ENCODE assay signal across 9 mouse cellular contexts in genomic region chr11:110400283-110400682, GRCm38 (mm10). TPM values are rescaled to one million over a fixed set of nuclear protein-coding genes. Genes with fewer than 3 reads are reported as not detected.
A peak's percentile ranks its signal among the peaks of the same experiment; 100 is the strongest.
DNase-seq lines count a peak whose midpoint lies in the region; ATAC-seq and TF ChIP-seq lines count a peak whose summit lies in the region.
"Had no signal": no experiment of that assay in that cellular context is flagged by ENCODE, and none has a peak within 500 bp of the region (broad histone marks: within the 10 kb centered on the region; RNA-seq: fewer than 3 reads in every experiment).

No protein-coding gene starts in this region.

- no peak for TF ChIP-seq EP300 in liver, postnatal 0 days (IDR thresholded peaks at IDR 0.05; ENCODE audit: low read depth)

- intact Hi-C loops in heart, postnatal 10 days (cut with DNase I) = no loop called here

- H3K36me3 ChIP-seq in heart, embryonic 11.5 days (ENCODE audit: control insufficient read depth, insufficient read depth, low read length) = no peaks in the 10 kb centered on the region
- H3K36me3 ChIP-seq in hindbrain, embryonic 11.5 days (ENCODE audit: control insufficient read depth, insufficient read depth, low read length) = no peaks in the 10 kb centered on the region
- H3K36me3 ChIP-seq in liver, postnatal 0 days (replicated peaks; ENCODE audit: insufficient read depth, low read length) = no peaks in the 10 kb centered on the region
- H3K36me3 ChIP-seq in thymus, adult 2 months (ENCODE audit: control insufficient read depth, insufficient read depth, low read length) = no peaks in the 10 kb centered on the region

- H3K9me3 ChIP-seq in heart, embryonic 11.5 days (replicated peaks; ENCODE audit: control insufficient read depth, low read length) = no peaks in the 10 kb centered on the region
- H3K9me3 ChIP-seq in hindbrain, embryonic 11.5 days (ENCODE audit: control insufficient read depth, low read length) = no peaks in the 10 kb centered on the region
- no peaks in the 10 kb centered on the region for H3K9me3 ChIP-seq in liver, postnatal 0 days (ENCODE audit: low read length)

- H3K9ac ChIP-seq in heart, embryonic 11.5 days (ENCODE audit: low read depth, low read length) = 0 out of 2 replicates have a peak overlapping the region, but pooled peaks have one; percentile 63
- H3K9ac ChIP-seq in hindbrain, embryonic 11.5 days (ENCODE audit: low read depth, low read length) = peak overlapping the region; percentile 73; the same call in 1 of the 2 replicates
- H3K9ac ChIP-seq in liver, postnatal 0 days (replicated peaks) = no peak overlapping the region; the same call in 1 of the 2 replicates

- no peak for ATAC-seq in heart, embryonic 11.5 days (replicated peaks; ENCODE audit: insufficient number of reproducible peaks, low FRiP score, low TSS enrichment)
- ATAC-seq in hindbrain, embryonic 11.5 days (ENCODE audit: low FRiP score) = no peak
- no peak for ATAC-seq in liver, postnatal 0 days
- ATAC-seq in CD4-positive, CD25-positive, alpha-beta regulatory T cell, adult 4 months = no peak

- no peak for TF ChIP-seq POLR2A in thymus, adult 2 months (IDR thresholded peaks at IDR 0.05; ENCODE audit: control insufficient read depth, extremely low read depth, insufficient read depth, low read length, poor library complexity)

- WGBS in heart, embryonic 11.5 days (ENCODE audit: insufficient replicate concordance) = 53% methylated on average over 1 of the region's 1 CpGs
- 32% methylated on average over 1 of the region's 1 CpGs for WGBS in hindbrain, embryonic 11.5 days
- whole genome bisulfite sequencing in liver, postnatal 0 days (ENCODE audit: insufficient replicate concordance) = 48% methylated on average over 1 of the region's 1 CpGs
- WGBS in thymus, adult 2 months = 94% methylated on average over 1 of the region's 1 CpGs

- TF ChIP-seq CTCF in liver, postnatal 0 days (IDR thresholded peaks at IDR 0.05; ENCODE audit: low read depth) = no peak
- no peak for TF ChIP-seq CTCF in thymus, adult 2 months (IDR thresholded peaks at IDR 0.05; ENCODE audit: borderline replicate concordance, control insufficient read depth, extremely low read depth, insufficient read depth, low read length, poor library complexity)

- no peak overlapping the region for H3K27ac ChIP-seq in heart, embryonic 11.5 days (ENCODE audit: low read depth, low read length)
- H3K27ac ChIP-seq in brown adipose tissue, adult 24 weeks (replicated peaks; ENCODE audit: low read depth, low read length) = no peak overlapping the region
- H3K27ac ChIP-seq in hindbrain, embryonic 11.5 days (ENCODE audit: low read depth, low read length) = no peak overlapping the region
- H3K27ac ChIP-seq in liver, postnatal 0 days (ENCODE audit: low read depth) = no peak overlapping the region
- H3K27ac ChIP-seq in thymus, adult 2 months (ENCODE audit: control insufficient read depth, insufficient read depth, low read length) = no peak overlapping the region

- no peaks in the 10 kb centered on the region for H3K27me3 ChIP-seq in heart, embryonic 11.5 days (ENCODE audit: control insufficient read depth, insufficient read depth, low read length)
- no peaks in the 10 kb centered on the region for H3K27me3 ChIP-seq in hindbrain, embryonic 11.5 days (ENCODE audit: control insufficient read depth, insufficient read depth, low read length)
- H3K27me3 ChIP-seq in liver, postnatal 0 days (ENCODE audit: insufficient read depth, low read length) = no peaks in the 10 kb centered on the region
- no peaks in the 10 kb centered on the region for H3K27me3 ChIP-seq in thymus, adult 2 months (ENCODE audit: control insufficient read depth, insufficient read depth, low read length)

- peak overlapping the region; percentile 67 for H3K4me3 ChIP-seq in heart, embryonic 11.5 days (ENCODE audit: low read depth, low read length)
- H3K4me3 ChIP-seq in brown adipose tissue, adult 24 weeks (ENCODE audit: insufficient read depth, low read depth, low read length) = 0 out of 2 replicates have a peak overlapping the region, but pooled peaks have one; percentile 22
- peak overlapping the region; percentile 59 for H3K4me3 ChIP-seq in hindbrain, embryonic 11.5 days (ENCODE audit: low read depth, low read length)
- peak overlapping the region; percentile 66; the same call in 1 of the 2 replicates for H3K4me3 ChIP-seq in liver, postnatal 0 days (ENCODE audit: low read depth, low read length)
- H3K4me3 ChIP-seq in thymus, adult 2 months (ENCODE audit: control insufficient read depth, insufficient read depth, low read length) = no peak overlapping the region

- peak overlapping the region; percentile 71 for H3K4me2 ChIP-seq in heart, embryonic 11.5 days
- H3K4me2 ChIP-seq in hindbrain, embryonic 11.5 days (replicated peaks; ENCODE audit: low read depth, low read length) = peak overlapping the region; percentile 50
- peak overlapping the region; percentile 93 for H3K4me2 ChIP-seq in liver, postnatal 0 days (ENCODE audit: low read depth, low read length)

- H3K4me1 ChIP-seq in heart, embryonic 11.5 days (ENCODE audit: control insufficient read depth, insufficient read depth, low read length) = peaks cover 6% of the 10 kb centered on the region; the same call in 1 of the 2 replicates
- H3K4me1 ChIP-seq in brown adipose tissue, adult 24 weeks (ENCODE audit: control insufficient read depth, insufficient read depth, insufficient read length, low read length) = peaks cover 11% of the 10 kb centered on the region
- peaks cover 2% of the 10 kb centered on the region; the same call in 1 of the 2 replicates for H3K4me1 ChIP-seq in hindbrain, embryonic 11.5 days (replicated peaks; ENCODE audit: control insufficient read depth, insufficient read depth, low read length)
- peaks cover 10% of the 10 kb centered on the region for H3K4me1 ChIP-seq in liver, postnatal 0 days (ENCODE audit: insufficient read depth)
- H3K4me1 ChIP-seq in thymus, adult 2 months (replicated peaks; ENCODE audit: control insufficient read depth, insufficient read depth, low read length) = 0 out of 2 replicates have a peak, but pooled peaks cover 2% of the 10 kb centered on the region

- no peak for DNase-seq in heart, postnatal 10 days
- no peak for DNase-seq in hindbrain, embryonic 11.5 days (ENCODE audit: low spot score)
- no peak for DNase-seq in liver, postnatal 0 days
- DNase-seq in MN1 (ENCODE audit: low spot score) = no peak
- DNase-seq in thymus, adult 2 months = no peak
- DNase-seq: adrenal gland, postnatal 14 days had no signal

RNA-seq across cellular contexts. Expression of gene Map2k6, which starts 1.4 kb away (rescaled TPM):
- 16.7 and 17.5 TPM in 2 replicates for polyA plus RNA-seq in heart, embryonic 11.5 days (2014; fragmentation: Nextera tagmentation; extraction: Ambion mirVana)
- total RNA-seq in heart, postnatal 10 days (2021) = 10 to 100 TPM in 1 of 2 experiments, 1 to 10 TPM in 1; 7.7 to 11.7 TPM
- 9.6 and 11.1 TPM in 2 replicates for polyA plus RNA-seq in brown adipose tissue, adult 24 weeks (2012; ENCODE audit: insufficient read depth, insufficient read length, missing spikeins)
- 34.7 and 37.6 TPM in 2 replicates for polyA plus RNA-seq in hindbrain, embryonic 11.5 days (2014; fragmentation: Nextera tagmentation; extraction: Ambion mirVana)
- 3.7 and 4.2 TPM in 2 replicates for polyA plus RNA-seq in liver, postnatal 0 days (2015; fragmentation: Nextera tagmentation; extraction: Ambion mirVana)
- polyA plus RNA-seq in CD4-positive, CD25-positive, alpha-beta regulatory T cell, adult 4 months (2017; shearing (Covaris generic)) = 1 to 10 TPM; 5.8 to 8.8 TPM
- 6.7 and 8.1 TPM in 2 replicates for polyA plus RNA-seq in thymus, adult 2 months (2012; rRNA removed)
